In genomic region chr11:116018867-116019266, GRCm38 (mm10) we compare ENCODE assay signal across 5 mouse cellular contexts. TPM values are rescaled to one million over a fixed set of nuclear protein-coding genes. Genes with fewer than 3 reads are reported as not detected.
DNase-seq lines count a peak whose midpoint lies in the region; ATAC-seq lines count a peak whose summit lies in the region.
"Not testable (repeated sequence)": the region's sequence is repeated elsewhere in the genome, so short reads cannot be mapped to it uniquely, and the experiment has no call there.
"Had no signal": no experiment of that assay in that cellular context is flagged by ENCODE, and none has a peak within 500 bp of the region (broad histone marks: within the 10 kb centered on the region; RNA-seq: fewer than 3 reads in every experiment).

No protein-coding gene starts in this region.

- H3K36me3 ChIP-seq in midbrain, embryonic 11.5 days (ENCODE audit: control insufficient read depth, insufficient read depth, low read length), result not testable (repeated sequence)

- ATAC-seq in midbrain, embryonic 11.5 days (ENCODE audit: low FRiP score), result not testable (repeated sequence)

- not testable (repeated sequence) for H3K27me3 ChIP-seq in midbrain, embryonic 11.5 days (ENCODE audit: control insufficient read depth, insufficient read depth, low read length)

- not testable (repeated sequence) for H3K9ac ChIP-seq in midbrain, embryonic 11.5 days (ENCODE audit: low read length)

- not testable (repeated sequence) for H3K4me1 ChIP-seq in midbrain, embryonic 11.5 days (ENCODE audit: control insufficient read depth, insufficient read depth, low read length)

- H3K4me3 ChIP-seq in midbrain, embryonic 11.5 days (ENCODE audit: low read depth, low read length), result not testable (repeated sequence)

- H3K4me2 ChIP-seq in midbrain, embryonic 11.5 days, result not testable (repeated sequence)

- WGBS in midbrain, embryonic 11.5 days, result 90% methylated on average over 4 of the region's 4 CpGs

- peak; percentile 73 for DNase-seq in heart, adult 11 months
- DNase-seq in midbrain, embryonic 11.5 days (ENCODE audit: low spot score, missing footprints), result peak; percentile 84
- peak; percentile 32 for DNase-seq in retina, postnatal 1 day

- H3K9me3 ChIP-seq in midbrain, embryonic 11.5 days (ENCODE audit: control insufficient read depth, low read length), result not testable (repeated sequence)

- not testable (repeated sequence) for H3K27ac ChIP-seq in midbrain, embryonic 11.5 days (ENCODE audit: low read depth, low read length)

RNA-seq across cellular contexts. Expression of gene Galk1, which starts 6.3 kb away (rescaled TPM):
- polyA plus RNA-seq in midbrain, embryonic 11.5 days (2014; fragmentation: Nextera tagmentation; extraction: Ambion mirVana), result 82.5 and 93.4 TPM in 2 replicates

RNA-seq across cellular contexts. Expression of gene H3f3b, which starts 8.9 kb away (rescaled TPM):
- 1,982 and 2,171 TPM in 2 replicates for polyA plus RNA-seq in midbrain, embryonic 11.5 days (2014; fragmentation: Nextera tagmentation; extraction: Ambion mirVana)

RNA-seq across cellular contexts. Expression of gene Unk, which starts 11.3 kb away (rescaled TPM):
- polyA plus RNA-seq in midbrain, embryonic 11.5 days (2014; fragmentation: Nextera tagmentation; extraction: Ambion mirVana), result 23.4 and 24.1 TPM in 2 replicates

RNA-seq across cellular contexts. Expression of gene Itgb4, which starts 44.4 kb away (rescaled TPM):
- polyA plus RNA-seq in midbrain, embryonic 11.5 days (2014; fragmentation: Nextera tagmentation; extraction: Ambion mirVana), result 0.23 and 0.25 TPM in 2 replicates
- polyA plus RNA-seq: activated CD4-positive, CD25-positive, alpha-beta regulatory T cell, adult 4 months; CD4-positive, CD25-positive, alpha-beta regulatory T cell, adult 4 months had no signal

RNA-seq across cellular contexts. Expression of gene Unc13d, which starts 58.9 kb away (rescaled TPM):
- 0.82 and 1.1 TPM in 2 replicates for polyA plus RNA-seq in midbrain, embryonic 11.5 days (2014; fragmentation: Nextera tagmentation; extraction: Ambion mirVana)

Comparison
In these comparisons a context has a peak if more than half of its experiments do, and no peak if none do; other contexts are left out.
1. DNase-seq: peak in every context shown above with its lines; median percentile 84 in midbrain, embryonic 11.5 days; 73 in heart, adult 11 months; 32 in retina, postnatal 1 day.